Mouse (Mus musculus) lung, adult 2 months (tissue): ENCODE measurements around the gene Ppdpf. TPM values are rescaled to one million over a fixed set of nuclear protein-coding genes. Genes with fewer than 3 reads are reported as not detected.

Source experiments
- DNase-seq: peaks from one replicate; pipeline ENCODE4 v3.0.0; 2022
- H3K4me1 ChIP-seq: fragments of 200-500 bp; 2 replicates; pipeline ENCODE4 v1.6.1; 2011; ENCODE audit warnings: low read length; ENCODE audit not compliant: control insufficient read depth, insufficient read depth
- H3K4me3 ChIP-seq: fragments of 200-500 bp; replicated peaks from 2 replicates; pipeline ENCODE3; 2011; ENCODE audit warnings: low read depth, mild to moderate bottlenecking, control low read depth, low read length; ENCODE audit errors: extremely low read depth
- CTCF ChIP-seq: fragments of 200-500 bp; IDR thresholded peaks from 2 replicates; pipeline ENCODE4 v1.5.1; 2011; ENCODE audit warnings: mild to moderate bottlenecking, low read length, control low read depth; ENCODE audit not compliant: insufficient read depth
- POLR2A ChIP-seq: fragments of 200-500 bp; IDR thresholded peaks from 2 replicates; pipeline ENCODE4 v1.6.1; 2011; ENCODE audit warnings: low read depth, mild to moderate bottlenecking, control low read depth, low read length, borderline replicate concordance; ENCODE audit errors: extremely low read depth
- WGBS: fragments of 180-500 bp; shearing (Covaris S2); methylation state at CpG from one replicate; pipeline ENCODE4 v1.1.7; 2018; 5-methylcytosine and 5-hydroxymethylcytosine counted together
- polyA plus RNA-seq: library from polyadenylated mRNA; depleted of rRNA; stranded (reverse); fragments of >200 nt; gene quantifications from 2 replicates; pipeline ENCODE4 v1.2.3, GENCODE M21; 2012; rRNA removed

Gene Ppdpf
- polyA plus RNA-seq, 1 experiment = 145 TPM

DNA sequence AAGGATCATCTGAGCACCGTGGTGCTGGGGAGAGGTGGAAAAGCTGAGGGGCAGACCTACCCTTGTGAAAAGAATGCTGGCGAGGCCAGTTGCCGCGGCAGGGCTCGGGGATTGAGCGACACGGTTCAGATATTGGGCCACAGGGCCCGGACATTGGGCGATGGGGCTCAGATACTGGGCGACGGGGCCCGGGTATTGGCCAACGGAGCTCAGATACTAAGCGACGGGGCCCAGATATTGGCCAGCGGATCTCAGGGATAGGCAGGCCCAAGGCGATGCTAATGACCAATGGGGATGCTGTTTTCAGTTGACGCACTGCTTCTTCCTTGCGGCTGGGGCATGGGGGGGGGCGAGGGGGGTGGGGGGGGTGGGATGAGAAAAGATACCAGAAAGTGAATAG lies 44.1 kb downstream of the Ppdpf start:
- H3K4me1 ChIP-seq = peaks cover 3% of the 10 kb centered on the region
- no peak for DNase-seq
- no peak overlapping the region for H3K4me3 ChIP-seq
- 86% methylated on average over 20 of the region's 20 CpGs for WGBS
- TF ChIP-seq POLR2A = no peak
- no peak for TF ChIP-seq CTCF

DNA sequence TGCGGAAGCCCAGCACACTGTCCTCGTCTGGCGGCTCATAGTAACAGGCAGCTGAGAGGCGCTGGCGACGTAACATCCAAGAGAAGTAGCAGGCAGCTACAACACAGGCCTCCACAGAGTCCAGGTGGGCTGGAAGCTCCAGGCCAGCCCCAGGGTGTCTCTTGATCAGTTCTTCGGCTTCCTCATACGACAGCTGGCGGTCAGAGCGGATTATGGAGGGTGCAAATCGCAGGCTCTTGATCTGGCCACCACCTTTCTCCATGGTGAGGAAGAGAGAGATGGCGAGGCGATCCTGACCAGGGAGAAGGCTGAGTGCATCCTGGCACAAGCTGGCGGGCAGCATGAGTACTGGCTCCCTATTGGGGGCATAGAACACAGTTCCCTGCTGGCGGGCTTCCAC lies 46.4 kb downstream of the Ppdpf start:
- no peak for DNase-seq
- no peak for TF ChIP-seq CTCF
- no peak for TF ChIP-seq POLR2A
- Histone ChIP-seq H3K4me1 (peaks cover 3% of the 10 kb centered on the region), H3K4me3 (no peak overlapping the region)
- 90% methylated on average over 15 of the region's 15 CpGs for WGBS

DNA sequence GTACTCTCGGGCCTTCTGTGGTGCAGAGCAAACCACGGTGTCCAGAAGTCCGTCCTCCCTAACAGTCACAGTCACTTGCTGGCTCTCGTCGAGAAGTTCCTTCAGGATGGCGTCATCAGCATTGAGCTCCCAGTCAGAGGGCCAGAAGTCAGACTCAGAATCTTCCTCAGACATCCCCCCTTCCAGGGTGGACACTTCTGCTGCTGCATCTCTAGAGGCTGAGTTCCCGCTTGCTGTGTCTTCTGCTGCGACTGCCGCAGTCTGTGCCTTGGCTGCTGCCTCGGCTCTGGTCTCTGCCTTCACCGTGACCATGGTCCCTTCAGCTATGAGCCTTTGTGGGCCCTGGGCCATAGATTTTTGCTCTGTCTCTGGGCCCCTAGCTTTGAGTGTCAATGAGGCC lies 47.6 kb downstream of the Ppdpf start:
- TF ChIP-seq CTCF (no peak), POLR2A (no peak)
- 85% methylated on average over 11 of the region's 11 CpGs for WGBS
- H3K4me3 ChIP-seq = no peak overlapping the region
- no peak for DNase-seq
- H3K4me1 ChIP-seq = peaks cover 5% of the 10 kb centered on the region

DNA sequence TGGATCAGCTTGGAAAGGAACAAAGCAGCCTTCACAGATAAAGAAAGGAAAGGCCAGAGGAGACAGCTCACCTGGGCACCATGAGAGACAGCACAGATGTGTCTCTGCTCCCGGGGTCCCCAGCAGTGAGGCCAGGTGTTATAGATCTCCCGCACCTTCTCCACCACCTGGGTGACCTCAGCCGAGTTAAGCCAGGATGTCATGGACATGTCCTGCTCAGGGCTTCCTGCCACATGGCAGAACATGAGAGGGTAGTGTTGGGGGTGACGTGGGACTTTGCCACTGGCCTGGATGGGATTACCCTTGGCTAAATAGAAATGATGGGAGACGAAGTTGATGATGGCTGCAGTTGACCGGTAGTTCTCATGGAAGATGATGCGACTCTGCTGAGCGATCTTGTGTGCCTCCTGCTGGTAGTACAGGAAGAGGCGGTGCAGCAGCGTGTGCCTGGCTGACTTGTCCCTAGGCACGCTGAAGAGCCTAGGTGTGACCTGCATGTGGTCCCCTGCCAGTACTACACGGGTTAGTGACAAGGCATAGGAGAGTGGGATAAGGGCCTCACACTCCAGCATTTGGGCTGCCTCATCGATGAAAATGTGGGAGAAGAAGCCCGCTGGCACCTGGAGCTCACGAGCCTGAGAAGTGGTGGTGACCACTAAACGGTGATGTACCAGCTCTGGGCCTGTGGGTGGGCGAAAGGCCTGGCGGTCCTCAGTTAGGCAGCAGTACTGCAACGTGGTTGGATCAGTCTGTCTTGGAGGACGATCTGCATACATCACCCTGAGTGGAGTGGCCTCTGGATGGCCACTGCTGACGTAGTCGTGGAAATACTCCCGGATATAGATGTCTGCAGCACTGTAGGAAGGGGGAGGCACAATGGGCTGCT lies 48.9 kb downstream of the Ppdpf start:
- DNase-seq = no peak
- TF ChIP-seq CTCF (peak; percentile 64), POLR2A (no peak)
- peaks cover 17% of the 10 kb centered on the region for H3K4me1 ChIP-seq
- H3K4me3 ChIP-seq = no peak overlapping the region
- WGBS = 76% methylated on average over 23 of the region's 23 CpGs

DNA sequence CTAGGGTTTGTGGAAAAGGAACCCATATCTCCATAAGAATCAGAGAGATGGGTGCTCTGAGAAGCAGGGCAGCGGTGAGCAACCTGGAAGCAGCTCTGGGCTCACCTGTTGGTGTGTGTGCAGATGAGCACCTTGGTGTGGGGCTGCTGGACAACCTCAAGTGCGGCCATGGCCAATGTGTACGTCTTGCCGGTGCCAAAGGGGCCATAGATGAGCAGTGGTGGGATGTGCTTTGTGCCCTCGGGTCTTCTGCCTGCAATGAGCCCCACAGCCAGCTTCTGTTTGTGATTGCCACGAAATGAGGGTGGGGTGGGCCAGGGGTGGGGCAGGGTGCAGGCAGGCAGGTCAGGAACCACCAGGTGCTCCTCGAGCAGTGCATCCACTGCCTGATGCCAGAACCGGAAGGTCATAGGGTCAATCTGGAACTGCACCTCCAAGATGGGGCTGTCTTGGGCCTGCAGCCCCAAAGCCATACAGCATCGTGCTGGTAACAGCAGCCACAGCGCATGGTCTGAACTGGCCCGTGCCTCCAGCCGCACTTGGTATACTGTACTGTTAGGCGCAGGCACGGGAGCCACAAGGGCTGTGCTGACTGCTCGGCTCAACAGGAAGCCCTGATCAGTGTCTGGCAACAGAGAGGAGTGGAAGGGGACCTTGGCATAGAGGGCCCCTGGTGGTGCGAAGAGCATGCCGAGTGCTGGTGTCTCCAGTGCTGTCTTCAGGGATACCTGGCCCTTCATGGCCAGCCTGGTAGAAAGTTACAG lies 50.4 kb downstream of the Ppdpf start:
- DNase-seq = no peak
- H3K4me1 ChIP-seq = peaks cover 17% of the 10 kb centered on the region
- WGBS = 87% methylated on average over 17 of the region's 17 CpGs
- no peak overlapping the region for H3K4me3 ChIP-seq
- TF ChIP-seq CTCF = no peak
- TF ChIP-seq POLR2A = peak; percentile 7; the same call in 1 of the 2 replicates

DNA sequence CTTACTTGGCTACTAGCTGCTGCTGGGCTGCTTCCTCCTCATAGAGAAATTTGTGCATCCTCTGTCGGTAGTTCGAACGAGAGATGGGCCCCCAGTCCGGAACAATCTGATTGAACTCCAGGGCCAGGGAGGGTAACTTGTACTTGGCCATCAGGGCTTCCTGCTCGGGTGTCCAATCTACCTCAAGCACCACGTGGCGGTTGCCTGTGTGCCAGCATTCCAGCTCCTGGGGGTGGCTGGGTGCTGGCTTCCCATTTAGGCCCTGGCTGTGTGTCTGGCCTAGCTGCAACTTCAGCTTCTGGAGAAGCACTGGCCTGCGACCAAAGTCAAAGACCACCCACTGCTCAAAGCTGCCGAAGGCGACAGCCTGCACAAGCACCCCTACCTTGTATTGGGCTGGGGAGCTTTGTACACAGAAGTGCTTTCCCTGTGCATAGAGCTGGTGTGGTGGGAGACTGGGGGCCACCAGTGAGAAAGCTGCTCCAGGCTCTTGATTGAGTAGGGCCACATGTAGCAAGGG lies 51.1 kb downstream of the Ppdpf start:
- no peak for TF ChIP-seq POLR2A
- TF ChIP-seq CTCF = no peak
- no peak overlapping the region for H3K4me3 ChIP-seq
- H3K4me1 ChIP-seq = peaks cover 17% of the 10 kb centered on the region
- 61% methylated on average over 10 of the region's 10 CpGs for WGBS
- DNase-seq = no peak

Other genes starting within 250 kb of the Ppdpf start
- gene Nkain4, start 232.5 kb upstream of the Ppdpf start, polyA plus RNA-seq = 87.4 and 123 TPM in 2 replicates
- 38.6 and 46.3 TPM in 2 replicates for gene Arfgap1, start 220.0 kb upstream of the Ppdpf start, polyA plus RNA-seq
- gene Col20a1, start 200.7 kb upstream of the Ppdpf start, polyA plus RNA-seq = 3.2 TPM in 2 replicates
- gene Chrna4, start 143.7 kb upstream of the Ppdpf start, polyA plus RNA-seq = 0.02 TPM in 1 of 2 replicates, not detected in the other
- gene Kcnq2, start 51.9 kb upstream of the Ppdpf start, polyA plus RNA-seq = 0.02 TPM in 2 replicates
- 12.6 and 44.1 TPM in 2 replicates for gene Eef1a2, start 30.2 kb upstream of the Ppdpf start, polyA plus RNA-seq
- 0.29 and 1.6 TPM in 2 replicates for gene Ptk6, start 15.5 kb downstream of the Ppdpf start, polyA plus RNA-seq
- 7.6 and 7.8 TPM in 2 replicates for gene Srms, start 25.9 kb downstream of the Ppdpf start, polyA plus RNA-seq
- 2.3 and 2.4 TPM in 2 replicates for gene Fndc11, start 32.8 kb downstream of the Ppdpf start, polyA plus RNA-seq
- 49.7 and 54.3 TPM in 2 replicates for gene Helz2, start 54.8 kb downstream of the Ppdpf start, polyA plus RNA-seq
- gene Gmeb2, start 100.8 kb downstream of the Ppdpf start, polyA plus RNA-seq = 22.2 and 26.3 TPM in 2 replicates
- 0.13 TPM in 1 of 2 replicates, not detected in the other for gene Stmn3, start 127.3 kb downstream of the Ppdpf start, polyA plus RNA-seq
- 23.1 and 41.0 TPM in 2 replicates for gene Rtel1, start 132.5 kb downstream of the Ppdpf start, polyA plus RNA-seq
- 39.0 and 44.0 TPM in 2 replicates for gene Zgpat, start 177.7 kb downstream of the Ppdpf start, polyA plus RNA-seq
- 29.1 and 42.9 TPM in 2 replicates for gene Arfrp1, start 178.2 kb downstream of the Ppdpf start, polyA plus RNA-seq
- 60.5 and 89.8 TPM in 2 replicates for gene Lime1, start 192.8 kb downstream of the Ppdpf start, polyA plus RNA-seq